In the genomic region with DNA sequence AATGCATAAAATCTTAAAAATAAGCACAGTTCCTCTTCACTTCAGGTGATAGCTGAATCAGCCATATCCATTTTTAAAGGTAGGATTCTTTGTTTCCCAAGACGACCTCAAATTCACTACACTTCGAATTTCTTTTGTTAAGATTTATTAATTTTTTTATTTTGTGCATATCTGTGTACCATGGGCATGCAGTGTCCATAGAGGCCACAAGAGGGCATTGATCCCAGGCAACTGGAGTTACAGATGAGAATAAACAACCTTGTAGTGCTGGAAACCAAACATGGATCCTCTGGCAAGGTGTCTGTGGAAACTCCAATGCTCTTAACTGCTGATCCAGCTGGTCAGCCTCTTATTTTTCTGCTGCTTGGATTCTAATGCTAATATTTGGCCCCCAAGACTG, we compare ENCODE assay signal across 22 mouse cellular contexts. TPM values are rescaled to one million over a fixed set of nuclear protein-coding genes. Genes with fewer than 3 reads are reported as not detected.
A peak's percentile ranks its signal among the peaks of the same experiment; 100 is the strongest.
DNase-seq lines count a peak whose midpoint lies in the region; ATAC-seq lines count a peak whose summit lies in the region.
"Had no signal": no experiment of that assay in that cellular context is flagged by ENCODE, and none has a peak within 500 bp of the region (broad histone marks: within the 10 kb centered on the region; RNA-seq: fewer than 3 reads in every experiment).

No protein-coding gene starts in this region.

- H3K27ac ChIP-seq in kidney, embryonic 15.5 days: no peak overlapping the region
- H3K27ac ChIP-seq: limb, embryonic 12.5 days; midbrain, embryonic 12.5 days had no signal

- no peaks in the 10 kb centered on the region for H3K4me1 ChIP-seq in kidney, embryonic 15.5 days
- H3K4me1 ChIP-seq: limb, embryonic 12.5 days; midbrain, embryonic 12.5 days had no signal

- no peaks in the 10 kb centered on the region for H3K9me3 ChIP-seq in kidney, embryonic 15.5 days (replicated peaks)
- H3K9me3 ChIP-seq: limb, embryonic 12.5 days; midbrain, embryonic 12.5 days had no signal

- no peak overlapping the region for H3K4me2 ChIP-seq in kidney, embryonic 15.5 days
- H3K4me2 ChIP-seq: limb, embryonic 12.5 days; midbrain, embryonic 12.5 days had no signal

- no peak for ATAC-seq in kidney, embryonic 15.5 days (replicated peaks; ENCODE audit: low FRiP score)
- ATAC-seq in megakaryocyte progenitor cell, adult 5-6 weeks (replicated peaks; ENCODE audit: poor library complexity): 0 out of 2 replicates have a peak, but pooled peaks have one; percentile 39
- ATAC-seq: inflammation-experienced regulatory T-cells, adult 6 months had no signal

- WGBS in kidney, embryonic 15.5 days: 75% methylated on average over 2 of the region's 2 CpGs

- H3K27me3 ChIP-seq in kidney, embryonic 15.5 days: no peaks in the 10 kb centered on the region
- H3K27me3 ChIP-seq: limb, embryonic 12.5 days; midbrain, embryonic 12.5 days had no signal

- no peak overlapping the region for H3K9ac ChIP-seq in kidney, embryonic 15.5 days
- H3K9ac ChIP-seq: limb, embryonic 12.5 days; midbrain, embryonic 12.5 days had no signal

- H3K36me3 ChIP-seq in kidney, embryonic 15.5 days: no peaks in the 10 kb centered on the region
- H3K36me3 ChIP-seq: limb, embryonic 12.5 days; midbrain, embryonic 12.5 days had no signal

- peak; percentile 17 for DNase-seq in adrenal gland, postnatal 14 days
- no peak for DNase-seq in adrenal gland, postnatal 4 days (ENCODE audit: low spot score in 2 of 2)
- peak; percentile 22 for DNase-seq in kidney, postnatal 10 days
- peak; percentile 13 for DNase-seq in lung, postnatal 36 days
- no peak for DNase-seq in lung, adult 18-20 months
- no peak for DNase-seq in urinary bladder, adult 2 months (ENCODE audit: low spot score)
- DNase-seq: cerebellum, postnatal 36 days; gastrocnemius, postnatal 25 days; lung, postnatal 10 days; thymus, postnatal 4 days had no signal

- H3K4me3 ChIP-seq in kidney, embryonic 15.5 days (replicated peaks): no peak overlapping the region
- H3K4me3 ChIP-seq: limb, embryonic 12.5 days; midbrain, embryonic 12.5 days had no signal

RNA-seq across cellular contexts. Expression of gene Slco1a4, which starts 32.2 kb away (rescaled TPM):
- total RNA-seq in adrenal gland, postnatal 14 days (2021): 1.3 and 13.3 TPM in 2 replicates
- 1 to 10 TPM; 1.2 to 1.3 TPM for total RNA-seq in adrenal gland, postnatal 4 days (2021)
- polyA plus RNA-seq in kidney, embryonic 15.5 days (2015; fragmentation: Nextera tagmentation; extraction: Ambion mirVana): 3.5 and 4.5 TPM in 2 replicates
- not detected in 2 replicates for total RNA-seq in megakaryocyte progenitor cell, adult 5-6 weeks (2015)
- total RNA-seq in megakaryocyte progenitor cell, adult 5-6 weeks (2017): not detected in 2 replicates
- polyA plus RNA-seq in urinary bladder, adult 2 months (2012; rRNA removed): 0.87 and 0.99 TPM in 2 replicates
- total RNA-seq: ES-E14; hematopoietic stem cell, adult 5-6 weeks had no signal
- polyA plus RNA-seq: embryonic facial prominence, embryonic 11.5 days; large intestine, adult 2 months; limb, embryonic 12.5 days; midbrain, embryonic 12.5 days had no signal

RNA-seq across cellular contexts. Expression of gene Slco1a1, which starts 58.5 kb away (rescaled TPM):
- total RNA-seq in adrenal gland, postnatal 14 days (2021): 0.11 TPM in 1 of 2 replicates, not detected in the other
- under 1 TPM in 1 of 2 experiments, not detected in 1; 0.34 TPM for total RNA-seq in adrenal gland, postnatal 4 days (2021)
- polyA plus RNA-seq in kidney, embryonic 15.5 days (2015; fragmentation: Nextera tagmentation; extraction: Ambion mirVana): not detected in 2 replicates
- total RNA-seq in megakaryocyte progenitor cell, adult 5-6 weeks (2015): not detected in 2 replicates
- total RNA-seq in megakaryocyte progenitor cell, adult 5-6 weeks (2017): not detected in 2 replicates
- polyA plus RNA-seq in urinary bladder, adult 2 months (2012; rRNA removed): 0.06 TPM in 1 of 2 replicates, not detected in the other
- total RNA-seq: ES-E14; gastrocnemius, postnatal 25 days; hematopoietic stem cell, adult 5-6 weeks; left cerebral cortex, adult 18-20 months had no signal
- polyA plus RNA-seq: embryonic facial prominence, embryonic 11.5 days; heart, embryonic 14.5 days; inflammation-experienced regulatory T-cells, adult 6 months; large intestine, adult 2 months; limb, embryonic 12.5 days; midbrain, embryonic 12.5 days; testis, adult 2 months had no signal

Comparison
In these comparisons a context has a peak if more than half of its experiments do, and no peak if none do; other contexts are left out.
1. DNase-seq: peak in adrenal gland, postnatal 14 days (single experiment), kidney, postnatal 10 days (single experiment) and lung, postnatal 36 days (single experiment); none in adrenal gland, postnatal 4 days (0 of 2), lung, adult 18-20 months (0 of 2) and urinary bladder, adult 2 months (single experiment).